Mouse (Mus musculus): ENCODE measurements around the gene Klk1b3. TPM values are rescaled to one million over a fixed set of nuclear protein-coding genes. Genes with fewer than 3 reads are reported as not detected.
"Not testable (repeated sequence)": the region's sequence is repeated elsewhere in the genome, so short reads cannot be mapped to it uniquely, and the experiment has no call there.

Gene Klk1b3
- polyA plus RNA-seq (2016; fragmentation: Nextera tagmentation; extraction: Ambion mirVana) = not detected in 2 replicates

GRCm38 (mm10) chr7:44197891-44198290 is at the start of gene Klk1b3:
Gene Klk1b3 (plus strand): TSS chr7:44198191.
- H3K4me3 ChIP-seq = no peak within 1 kb of the TSS
- WGBS = 57% methylated on average over 3 of the region's 3 CpGs
- H3K27ac ChIP-seq = no peak within 1 kb of the TSS
- no peaks in the 10 kb centered on the region for H3K4me1 ChIP-seq
- no peaks in the 10 kb centered on the region for H3K36me3 ChIP-seq
- no peaks in the 10 kb centered on the region for H3K9me3 ChIP-seq
- no peaks in the 10 kb centered on the region for H3K27me3 ChIP-seq (ENCODE audit: insufficient read depth, poor library complexity, severe bottlenecking)
- DNase-seq (ENCODE audit: low spot score) = no peak

GRCm38 (mm10) chr7:44179299-44180045 is 18.5 kb upstream of the Klk1b3 start:
- Histone ChIP-seq H3K4me3 (no peak overlapping the region), H3K9me3 (no peaks in the 10 kb centered on the region), H3K4me1 (no peaks in the 10 kb centered on the region), H3K27ac (no peak overlapping the region), H3K27me3 (ENCODE audit: insufficient read depth, poor library complexity, severe bottlenecking) (no peaks in the 10 kb centered on the region), H3K36me3 (no peaks in the 10 kb centered on the region)
- WGBS = 78% methylated on average over 9 of the region's 9 CpGs
- DNase-seq (ENCODE audit: low spot score) = no peak

GRCm38 (mm10) chr7:44186516-44186915 is 11.5 kb upstream of the Klk1b3 start:
- not testable (repeated sequence) for DNase-seq (ENCODE audit: low spot score); H3K27ac ChIP-seq; H3K36me3 ChIP-seq; H3K4me3 ChIP-seq; H3K9me3 ChIP-seq; H3K27me3 ChIP-seq (ENCODE audit: insufficient read depth, poor library complexity, severe bottlenecking); H3K4me1 ChIP-seq
- WGBS = 68% methylated on average over 8 of the region's 8 CpGs

GRCm38 (mm10) chr7:44187936-44188335 is 10.1 kb upstream of the Klk1b3 start, which contains the start of gene Klk1b24:
Gene Klk1b24 (plus strand): TSS chr7:44188236.
- not testable (repeated sequence) for H3K4me1 ChIP-seq; H3K9me3 ChIP-seq; H3K36me3 ChIP-seq; H3K27me3 ChIP-seq (ENCODE audit: insufficient read depth, poor library complexity, severe bottlenecking); H3K27ac ChIP-seq; DNase-seq (ENCODE audit: low spot score); H3K4me3 ChIP-seq

- WGBS = 80% methylated on average over 1 of the region's 1 CpGs
- H3K4me3 ChIP-seq; H3K9me3 ChIP-seq; DNase-seq (ENCODE audit: low spot score); H3K36me3 ChIP-seq; H3K4me1 ChIP-seq; H3K27ac ChIP-seq; H3K27me3 ChIP-seq (ENCODE audit: insufficient read depth, poor library complexity, severe bottlenecking): not testable (repeated sequence)
These were observed 4.5 kb upstream of the Klk1b3 start for GRCm38 (mm10) chr7:44193466-44193865.

- H3K36me3 ChIP-seq; H3K27ac ChIP-seq; H3K27me3 ChIP-seq (ENCODE audit: insufficient read depth, poor library complexity, severe bottlenecking); H3K4me1 ChIP-seq; H3K4me3 ChIP-seq; H3K9me3 ChIP-seq; DNase-seq (ENCODE audit: low spot score): not testable (repeated sequence)
- WGBS = 58% methylated on average over 3 of the region's 3 CpGs
These were observed 9.1 kb downstream of the Klk1b3 start, which contains the start of gene Klk1b4 for GRCm38 (mm10) chr7:44207135-44207534. Gene Klk1b4 (plus strand): TSS chr7:44207435.

- WGBS = 72% methylated on average over 3 of the region's 3 CpGs
- DNase-seq (ENCODE audit: low spot score) = no peak
- Histone ChIP-seq H3K27ac (no peak overlapping the region), H3K9me3 (no peaks in the 10 kb centered on the region), H3K4me3 (no peak overlapping the region), H3K36me3 (no peaks in the 10 kb centered on the region), H3K27me3 (ENCODE audit: insufficient read depth, poor library complexity, severe bottlenecking) (no peaks in the 10 kb centered on the region), H3K4me1 (no peaks in the 10 kb centered on the region)
These were observed 10.3 kb downstream of the Klk1b3 start for GRCm38 (mm10) chr7:44208307-44208706.

- Histone ChIP-seq H3K4me3 (no peak within 1 kb of the TSS), H3K27ac (no peak within 1 kb of the TSS), H3K27me3 (ENCODE audit: insufficient read depth, poor library complexity, severe bottlenecking) (0 out of 2 replicates have a peak, but pooled peaks cover 13% of the 10 kb centered on the region), H3K4me1 (no peaks in the 10 kb centered on the region), H3K9me3 (no peaks in the 10 kb centered on the region), H3K36me3 (no peaks in the 10 kb centered on the region)
- 86% methylated on average over 1 of the region's 1 CpGs for WGBS
- no peak for DNase-seq (ENCODE audit: low spot score)
These were observed 17.7 kb downstream of the Klk1b3 start, which contains the start of gene Klk1b5 for GRCm38 (mm10) chr7:44215645-44216044. Gene Klk1b5 (plus strand): TSS chr7:44215945.

- H3K27ac ChIP-seq; H3K36me3 ChIP-seq; H3K9me3 ChIP-seq; H3K4me3 ChIP-seq; H3K4me1 ChIP-seq; DNase-seq (ENCODE audit: low spot score): not testable (repeated sequence)
- WGBS = 46% methylated on average over 8 of the region's 10 CpGs
- H3K27me3 ChIP-seq (ENCODE audit: insufficient read depth, poor library complexity, severe bottlenecking) = 0 out of 2 replicates have a peak, but pooled peaks cover 11% of the 10 kb centered on the region
These were observed 23.6 kb downstream of the Klk1b3 start for GRCm38 (mm10) chr7:44221601-44222000.

GRCm38 (mm10) chr7:44222335-44222734 is 24.3 kb downstream of the Klk1b3 start:
- 66% methylated on average over 6 of the region's 6 CpGs for WGBS
- H3K36me3 ChIP-seq; H3K4me1 ChIP-seq; H3K27ac ChIP-seq; H3K9me3 ChIP-seq; DNase-seq (ENCODE audit: low spot score); H3K4me3 ChIP-seq; H3K27me3 ChIP-seq (ENCODE audit: insufficient read depth, poor library complexity, severe bottlenecking): not testable (repeated sequence)

- H3K9me3 ChIP-seq = no peaks in the 10 kb centered on the region
- no peaks in the 10 kb centered on the region for H3K36me3 ChIP-seq
- 31% methylated on average over 1 of the region's 1 CpGs for WGBS
- H3K27me3 ChIP-seq (ENCODE audit: insufficient read depth, poor library complexity, severe bottlenecking) = no peaks in the 10 kb centered on the region
- no peak within 1 kb of the TSS for H3K4me3 ChIP-seq
- H3K4me1 ChIP-seq = peaks cover 3% of the 10 kb centered on the region; the same call in 1 of the 2 replicates
- DNase-seq (ENCODE audit: low spot score) = no peak
- no peak within 1 kb of the TSS for H3K27ac ChIP-seq
These were observed 27.1 kb downstream of the Klk1b3 start, which contains the start of gene Klk1 for GRCm38 (mm10) chr7:44225076-44225475. Gene Klk1 (plus strand): TSS chr7:44225360.

- Histone ChIP-seq H3K4me1 (no peaks in the 10 kb centered on the region), H3K27ac (no peak within 1 kb of the TSS), H3K4me3 (no peak within 1 kb of the TSS), H3K36me3 (no peaks in the 10 kb centered on the region), H3K27me3 (ENCODE audit: insufficient read depth, poor library complexity, severe bottlenecking) (no peaks in the 10 kb centered on the region), H3K9me3 (no peaks in the 10 kb centered on the region)
- no peak for DNase-seq (ENCODE audit: low spot score)
- 77% methylated on average over 3 of the region's 3 CpGs for WGBS
These were observed 37.9 kb downstream of the Klk1b3 start, which contains the start of gene Gm36864 for GRCm38 (mm10) chr7:44235909-44236308. Gene Gm36864 (plus strand): TSS chr7:44236177.

- no peaks in the 10 kb centered on the region for H3K27me3 ChIP-seq (ENCODE audit: insufficient read depth, poor library complexity, severe bottlenecking)
- H3K36me3 ChIP-seq = no peaks in the 10 kb centered on the region
- H3K4me3 ChIP-seq = no peak overlapping the region
- no peak overlapping the region for H3K27ac ChIP-seq
- DNase-seq (ENCODE audit: low spot score) = no peak
- H3K9me3 ChIP-seq = no peaks in the 10 kb centered on the region
- WGBS = 63% methylated on average over 2 of the region's 2 CpGs
- no peaks in the 10 kb centered on the region for H3K4me1 ChIP-seq
These were observed 41.9 kb downstream of the Klk1b3 start for GRCm38 (mm10) chr7:44239913-44240312.

Data from heart, embryonic 10.5 days (tissue).